Mouse (Mus musculus): ENCODE measurements around the gene 4931406P16Rik. TPM values are rescaled to one million over a fixed set of nuclear protein-coding genes. Genes with fewer than 3 reads are reported as not detected.
"Not testable (repeated sequence)": the region's sequence is repeated elsewhere in the genome, so short reads cannot be mapped to it uniquely, and the experiment has no call there.

Gene 4931406P16Rik
- polyA plus RNA-seq, 1 experiment: 31.9 TPM

DNA sequence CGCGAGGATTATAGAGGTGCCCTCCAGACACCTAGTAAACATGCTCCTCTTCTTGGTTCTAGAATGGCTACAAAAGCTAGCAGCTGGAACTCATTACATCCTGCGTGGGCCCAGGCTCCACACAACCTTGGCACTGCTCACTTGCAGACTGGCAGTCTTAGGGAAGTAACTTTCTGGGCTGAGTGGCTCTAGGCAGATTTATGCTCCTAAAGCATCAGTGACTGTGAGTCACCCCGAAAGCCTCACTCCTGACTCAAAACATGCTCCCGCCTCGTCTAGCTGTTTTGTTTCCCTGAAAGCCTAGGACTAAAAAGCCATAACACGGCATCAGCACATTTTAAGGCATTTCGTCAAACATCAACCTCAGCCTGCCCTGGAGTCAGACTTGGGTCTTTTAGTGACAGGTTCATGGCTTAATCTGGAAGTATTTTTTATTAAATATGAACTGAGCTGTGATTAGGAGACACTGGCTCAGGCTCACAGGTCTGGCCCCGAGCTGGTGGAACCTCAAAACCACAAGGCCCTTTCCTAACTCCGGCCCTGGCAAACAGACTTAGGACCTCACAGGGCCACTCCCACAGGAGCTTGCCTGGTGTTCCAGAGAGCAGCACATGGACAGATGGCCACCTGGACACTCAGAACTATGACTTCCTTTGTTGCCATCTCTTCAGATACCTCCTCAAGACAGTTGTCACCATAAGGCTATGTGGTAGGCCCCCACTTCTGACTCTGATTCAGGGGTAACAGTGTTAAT, 28.9 kb upstream of the 4931406P16Rik start:
- H3K4me1 ChIP-seq (replicated peaks; ENCODE audit: control insufficient read depth, insufficient read depth, low read length): no peaks in the 10 kb centered on the region
- no peaks in the 10 kb centered on the region for H3K27me3 ChIP-seq (ENCODE audit: control insufficient read depth, insufficient read depth, low read length)
- WGBS: 84% methylated on average over 10 of the region's 10 CpGs
- DNase-seq: no peak
- H3K4me3 ChIP-seq (ENCODE audit: control insufficient read depth, insufficient read depth, low read length): no peak overlapping the region
- no peak overlapping the region for H3K27ac ChIP-seq (ENCODE audit: control insufficient read depth, insufficient read depth, low read length)
- no peak for TF ChIP-seq CTCF (IDR thresholded peaks at IDR 0.05; ENCODE audit: borderline replicate concordance, control insufficient read depth, extremely low read depth, insufficient read depth, low read length, poor library complexity)
- TF ChIP-seq POLR2A (IDR thresholded peaks at IDR 0.05; ENCODE audit: control insufficient read depth, extremely low read depth, insufficient read depth, low read length, poor library complexity): no peak
- peaks cover 61% of the 10 kb centered on the region for H3K36me3 ChIP-seq (ENCODE audit: control insufficient read depth, insufficient read depth, low read length)

DNA sequence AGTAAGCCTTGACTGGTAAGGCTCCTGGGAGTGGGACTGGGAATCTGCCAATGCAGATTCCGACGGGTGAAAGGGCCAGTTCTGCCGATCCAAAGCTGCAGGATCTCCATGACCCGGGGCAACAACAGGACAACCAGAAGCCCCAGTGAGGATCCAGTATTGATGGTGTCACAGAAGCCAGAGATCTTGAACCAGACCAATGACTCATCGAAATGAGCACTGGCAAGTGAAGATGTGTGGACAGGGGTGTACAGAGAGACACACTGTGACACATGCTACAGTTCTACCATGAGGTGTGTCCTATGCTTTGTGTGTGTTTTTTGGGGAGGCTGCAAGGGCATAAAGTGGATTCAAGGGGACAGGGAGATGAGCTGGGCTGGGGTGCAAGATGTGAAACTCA, 27.5 kb upstream of the 4931406P16Rik start:
- H3K4me3 ChIP-seq (ENCODE audit: control insufficient read depth, insufficient read depth, low read length): no peak overlapping the region
- peaks cover 48% of the 10 kb centered on the region for H3K36me3 ChIP-seq (ENCODE audit: control insufficient read depth, insufficient read depth, low read length)
- DNase-seq: no peak
- 96% methylated on average over 5 of the region's 5 CpGs for WGBS
- H3K27ac ChIP-seq (ENCODE audit: control insufficient read depth, insufficient read depth, low read length): no peak overlapping the region
- TF ChIP-seq POLR2A (IDR thresholded peaks at IDR 0.05; ENCODE audit: control insufficient read depth, extremely low read depth, insufficient read depth, low read length, poor library complexity) (no peak), CTCF (IDR thresholded peaks at IDR 0.05; ENCODE audit: borderline replicate concordance, control insufficient read depth, extremely low read depth, insufficient read depth, low read length, poor library complexity) (no peak)
- H3K27me3 ChIP-seq (ENCODE audit: control insufficient read depth, insufficient read depth, low read length): no peaks in the 10 kb centered on the region
- H3K4me1 ChIP-seq (replicated peaks; ENCODE audit: control insufficient read depth, insufficient read depth, low read length): no peaks in the 10 kb centered on the region

DNA sequence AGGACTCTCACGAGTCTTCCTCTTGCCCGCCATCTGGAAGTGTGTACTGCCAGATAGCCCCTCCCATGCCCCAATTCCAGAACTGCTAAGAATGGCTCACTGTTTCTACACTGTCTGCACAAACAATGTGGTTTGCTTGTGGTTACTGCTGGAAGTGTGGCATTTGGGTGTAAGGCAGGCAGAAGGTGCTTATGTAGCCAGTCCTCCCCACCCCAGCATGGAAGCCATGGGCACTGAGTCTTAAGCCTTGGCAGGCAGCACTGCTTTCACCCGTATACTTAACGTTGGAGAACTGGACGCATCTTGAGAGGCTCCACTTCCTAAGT, 25.8 kb upstream of the 4931406P16Rik start:
- Histone ChIP-seq H3K27me3 (ENCODE audit: control insufficient read depth, insufficient read depth, low read length) (no peaks in the 10 kb centered on the region), H3K27ac (ENCODE audit: control insufficient read depth, insufficient read depth, low read length) (no peak overlapping the region), H3K4me1 (replicated peaks; ENCODE audit: control insufficient read depth, insufficient read depth, low read length) (no peaks in the 10 kb centered on the region), H3K4me3 (ENCODE audit: control insufficient read depth, insufficient read depth, low read length) (no peak overlapping the region), H3K36me3 (ENCODE audit: control insufficient read depth, insufficient read depth, low read length) (peaks cover 32% of the 10 kb centered on the region)
- no peak for DNase-seq
- TF ChIP-seq POLR2A (IDR thresholded peaks at IDR 0.05; ENCODE audit: control insufficient read depth, extremely low read depth, insufficient read depth, low read length, poor library complexity): no peak
- no peak for TF ChIP-seq CTCF (IDR thresholded peaks at IDR 0.05; ENCODE audit: borderline replicate concordance, control insufficient read depth, extremely low read depth, insufficient read depth, low read length, poor library complexity)
- WGBS: 82% methylated on average over 5 of the region's 5 CpGs

DNA sequence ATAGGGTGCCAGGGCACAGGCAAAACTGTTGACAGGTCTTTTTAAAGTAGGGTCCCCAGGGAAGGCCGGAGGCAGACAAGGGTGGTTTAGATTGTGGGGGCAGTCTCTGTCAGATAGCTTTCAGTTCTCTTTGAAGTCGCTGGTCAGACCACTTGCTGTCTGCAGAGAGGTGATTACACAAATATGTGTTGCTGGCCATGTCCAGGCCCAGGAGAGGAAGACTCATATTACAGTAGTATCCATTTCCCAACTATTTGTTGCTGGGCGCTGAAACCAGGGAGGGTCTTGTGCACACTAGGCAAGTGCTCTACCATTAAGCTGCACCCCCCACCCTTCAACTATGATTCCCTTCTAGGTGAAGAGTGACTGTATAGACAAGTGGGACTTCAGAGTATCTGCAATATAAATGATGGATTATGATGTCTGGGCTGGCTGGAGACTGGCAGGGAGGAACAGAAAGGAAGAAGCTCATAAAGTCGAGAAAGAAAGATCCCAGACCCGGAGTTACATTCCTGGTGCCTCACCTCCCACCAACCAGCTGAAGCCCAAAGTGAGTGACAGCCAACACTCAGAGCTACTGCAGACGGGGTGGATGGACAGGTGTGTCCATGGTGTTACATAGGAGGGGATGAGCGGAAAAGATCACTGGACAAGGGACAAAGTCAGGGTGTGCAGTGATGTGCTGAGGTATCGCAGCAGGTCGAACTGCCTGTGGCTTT, 25.3 kb upstream of the 4931406P16Rik start:
- DNase-seq: no peak
- H3K4me1 ChIP-seq (replicated peaks; ENCODE audit: control insufficient read depth, insufficient read depth, low read length): no peaks in the 10 kb centered on the region
- no peak overlapping the region for H3K4me3 ChIP-seq (ENCODE audit: control insufficient read depth, insufficient read depth, low read length)
- peaks cover 26% of the 10 kb centered on the region for H3K36me3 ChIP-seq (ENCODE audit: control insufficient read depth, insufficient read depth, low read length)
- TF ChIP-seq CTCF (IDR thresholded peaks at IDR 0.05; ENCODE audit: borderline replicate concordance, control insufficient read depth, extremely low read depth, insufficient read depth, low read length, poor library complexity) (no peak), POLR2A (IDR thresholded peaks at IDR 0.05; ENCODE audit: control insufficient read depth, extremely low read depth, insufficient read depth, low read length, poor library complexity) (no peak)
- no peak overlapping the region for H3K27ac ChIP-seq (ENCODE audit: control insufficient read depth, insufficient read depth, low read length)
- 83% methylated on average over 9 of the region's 9 CpGs for WGBS
- no peaks in the 10 kb centered on the region for H3K27me3 ChIP-seq (ENCODE audit: control insufficient read depth, insufficient read depth, low read length)

DNA sequence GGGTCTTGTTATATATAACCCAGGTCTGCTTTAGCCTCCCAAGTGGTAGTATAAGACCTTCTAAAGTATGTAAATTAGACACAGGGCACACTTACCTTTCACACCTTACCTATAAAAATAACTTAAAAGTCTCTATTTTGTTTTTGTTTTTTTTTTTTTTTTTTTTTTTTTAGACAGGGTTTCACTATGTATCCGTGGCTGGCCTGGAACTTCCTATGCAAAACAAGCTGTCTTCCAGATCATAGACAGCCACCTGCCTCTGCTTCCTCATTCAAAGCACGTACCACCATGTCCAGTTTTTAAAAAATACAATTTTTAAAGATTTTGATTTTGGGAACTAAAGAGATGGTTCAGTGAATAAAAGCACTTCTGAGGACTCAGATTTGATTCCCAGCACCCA, 23.9 kb upstream of the 4931406P16Rik start:
- peaks cover 13% of the 10 kb centered on the region for H3K36me3 ChIP-seq (ENCODE audit: control insufficient read depth, insufficient read depth, low read length)
- TF ChIP-seq CTCF (IDR thresholded peaks at IDR 0.05; ENCODE audit: borderline replicate concordance, control insufficient read depth, extremely low read depth, insufficient read depth, low read length, poor library complexity) (no peak), POLR2A (IDR thresholded peaks at IDR 0.05; ENCODE audit: control insufficient read depth, extremely low read depth, insufficient read depth, low read length, poor library complexity) (no peak)
- no peak for DNase-seq
- no peak overlapping the region for H3K27ac ChIP-seq (ENCODE audit: control insufficient read depth, insufficient read depth, low read length)
- H3K27me3 ChIP-seq (ENCODE audit: control insufficient read depth, insufficient read depth, low read length): no peaks in the 10 kb centered on the region
- H3K4me3 ChIP-seq (ENCODE audit: control insufficient read depth, insufficient read depth, low read length): no peak overlapping the region
- 52% methylated on average over 2 of the region's 2 CpGs for WGBS
- H3K4me1 ChIP-seq (replicated peaks; ENCODE audit: control insufficient read depth, insufficient read depth, low read length): no peaks in the 10 kb centered on the region

DNA sequence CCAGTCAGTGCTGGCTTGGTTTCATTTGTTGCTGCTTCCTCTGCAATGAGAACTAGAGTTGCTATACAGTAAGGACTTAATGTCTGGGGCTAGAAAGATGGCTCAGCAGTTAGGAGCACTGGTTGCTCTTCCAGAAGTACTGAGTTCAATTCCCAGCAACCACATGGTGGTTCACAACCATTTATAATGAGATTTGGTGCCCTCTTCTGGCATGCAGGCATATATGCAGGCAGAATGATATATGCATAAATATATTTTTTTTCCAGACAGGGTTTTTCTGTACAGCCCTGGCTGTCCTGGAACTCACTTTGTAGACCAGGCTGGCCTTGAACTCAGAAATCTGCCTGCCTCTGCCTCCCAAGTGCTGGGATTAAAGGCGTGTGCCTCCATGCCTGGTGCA, 23.2 kb upstream of the 4931406P16Rik start:
- H3K27me3 ChIP-seq (ENCODE audit: control insufficient read depth, insufficient read depth, low read length); H3K4me1 ChIP-seq (replicated peaks; ENCODE audit: control insufficient read depth, insufficient read depth, low read length); H3K4me3 ChIP-seq (ENCODE audit: control insufficient read depth, insufficient read depth, low read length); H3K36me3 ChIP-seq (ENCODE audit: control insufficient read depth, insufficient read depth, low read length); H3K27ac ChIP-seq (ENCODE audit: control insufficient read depth, insufficient read depth, low read length); DNase-seq: not testable (repeated sequence)
- 94% methylated on average over 1 of the region's 1 CpGs for WGBS

Data from thymus, adult 2 months (tissue).